In genomic region chr9:67013501-67013900, GRCm38 (mm10) we compare ENCODE assay signal across 1 mouse cellular context.
TF ChIP-seq lines count a peak whose summit lies in the region.

No protein-coding gene starts in this region.

TF ChIP-seq in MEL, 35 proteins besides CTCF, POLR2A, EP300 and RAD21 (continued from another document):
- TF ChIP-seq CHD1 (IDR thresholded peaks at IDR 0.05; ENCODE audit: low read depth, low read length) (no peak), POLR2AphosphoS5 (IDR thresholded peaks at IDR 0.05; ENCODE audit: borderline replicate concordance, low read depth, low read length) (no peak), TAL1 (IDR thresholded peaks at IDR 0.05; ENCODE audit: low read length) (peak; percentile 85), ETS1 (IDR thresholded peaks at IDR 0.05; ENCODE audit: low read depth, low read length) (peak; percentile 94), JUND (IDR thresholded peaks at IDR 0.05; ENCODE audit: low read depth, low read length) (peak; percentile 54; the same call in 1 of the 2 replicates), MAX (IDR thresholded peaks at IDR 0.05; ENCODE audit: low read length) (peak; percentile 47), SIN3A (IDR thresholded peaks at IDR 0.05; ENCODE audit: low read length) (peak; percentile 88), TCF12 (IDR thresholded peaks at IDR 0.05; ENCODE audit: low read depth, low read length) (peak; percentile 92), E2F4 (IDR thresholded peaks at IDR 0.05; ENCODE audit: borderline replicate concordance, low read depth, low read length) (no peak), HCFC1 (IDR thresholded peaks at IDR 0.05; ENCODE audit: low read depth, low read length) (no peak), ZNF384 (IDR thresholded peaks at IDR 0.05; ENCODE audit: low read depth, low read length) (peak; percentile 90)
